Mouse (Mus musculus) urinary bladder, postnatal 4 days (tissue): ENCODE data around the gene Fgfr2.

ENCODE experiments used
- DNase-seq, 2 experiments: peaks; one replicate each; pipeline ENCODE4 v3.0.0; 2021 to 2022; ENCODE audit warnings: low spot score in 2 of 2

Fgfr2 gene

DNA sequence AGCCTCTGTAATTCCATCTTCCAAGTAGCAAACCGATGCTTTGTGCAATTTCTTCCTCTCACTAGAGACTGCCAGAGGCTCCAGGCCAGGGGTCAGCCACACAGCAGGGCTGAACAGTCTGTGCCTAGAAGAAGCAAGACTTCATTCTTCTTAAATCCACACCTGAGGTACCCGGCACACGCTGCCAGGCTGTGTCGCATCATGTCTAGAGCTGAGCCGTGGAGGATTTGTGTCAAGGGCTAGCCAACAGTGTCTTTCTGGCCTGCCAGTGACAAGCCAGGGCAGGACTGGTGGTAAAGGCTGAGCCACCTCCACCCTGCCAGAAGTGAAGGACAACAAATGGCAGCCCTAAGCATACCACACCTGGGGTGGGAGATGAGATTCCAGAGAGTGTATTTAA is 2910.0 kb downstream of the Fgfr2 start:
- no peak for DNase-seq

DNA sequence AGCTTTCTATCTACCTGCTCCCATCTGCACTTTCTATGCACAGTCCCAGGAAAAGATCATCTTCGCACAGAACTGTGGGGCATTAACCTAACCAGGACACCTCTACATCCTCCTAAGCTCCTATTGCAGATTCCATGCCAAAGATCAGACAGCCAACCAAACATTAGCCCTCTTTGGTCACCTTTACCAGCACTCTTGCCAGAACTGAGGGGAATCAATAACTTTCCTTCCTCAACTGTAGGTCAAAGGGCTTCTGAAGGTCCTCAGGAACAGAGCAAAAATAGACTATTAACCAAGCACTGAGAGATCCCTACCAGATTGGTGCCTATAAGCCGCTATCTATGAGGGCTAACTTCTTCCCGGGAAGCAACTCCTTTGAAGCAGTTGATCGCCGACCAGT is 2911.7 kb downstream of the Fgfr2 start:
- no peak for DNase-seq

DNA sequence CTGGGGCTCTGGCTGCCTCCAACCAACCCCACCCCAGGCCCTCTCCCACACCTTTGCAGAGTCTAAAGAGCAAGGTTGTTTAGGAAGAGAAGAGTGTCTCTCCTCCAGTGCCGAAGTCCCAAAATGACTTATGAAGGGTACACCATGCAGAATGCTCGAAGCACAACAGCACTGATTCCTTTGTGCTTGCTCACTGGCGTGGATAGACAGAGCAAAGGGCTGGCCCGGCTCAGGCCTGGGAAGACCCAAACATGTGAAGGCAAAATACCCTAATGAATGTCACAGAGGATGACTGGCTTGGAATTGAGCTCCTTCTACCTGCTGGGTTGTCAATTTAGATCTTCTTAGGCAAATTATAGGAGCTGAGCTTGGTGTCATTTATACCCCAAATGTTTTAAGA is 2914.5 kb downstream of the Fgfr2 start:
- no peak for DNase-seq

DNA sequence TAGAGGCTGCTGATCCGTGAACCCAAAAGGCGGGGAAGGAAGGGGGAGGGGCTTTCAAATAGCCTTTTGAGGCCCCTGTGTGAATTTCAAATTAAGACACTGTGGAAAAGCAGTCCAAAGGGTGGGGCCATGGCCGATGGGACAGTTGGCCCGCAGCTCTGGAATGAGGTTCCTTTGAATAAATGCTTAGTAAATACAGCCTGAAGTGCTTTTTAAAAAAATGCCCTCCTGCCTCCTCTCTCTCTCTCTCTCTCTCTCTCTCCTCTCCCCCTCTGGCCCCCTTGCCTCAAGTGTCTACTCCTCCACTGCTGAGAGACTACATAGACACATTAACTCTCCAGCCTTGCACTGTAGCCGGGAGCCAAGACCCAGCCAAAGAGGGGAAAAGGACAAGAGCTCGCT is 2917.0 kb downstream of the Fgfr2 start:
- no peak for DNase-seq

DNA sequence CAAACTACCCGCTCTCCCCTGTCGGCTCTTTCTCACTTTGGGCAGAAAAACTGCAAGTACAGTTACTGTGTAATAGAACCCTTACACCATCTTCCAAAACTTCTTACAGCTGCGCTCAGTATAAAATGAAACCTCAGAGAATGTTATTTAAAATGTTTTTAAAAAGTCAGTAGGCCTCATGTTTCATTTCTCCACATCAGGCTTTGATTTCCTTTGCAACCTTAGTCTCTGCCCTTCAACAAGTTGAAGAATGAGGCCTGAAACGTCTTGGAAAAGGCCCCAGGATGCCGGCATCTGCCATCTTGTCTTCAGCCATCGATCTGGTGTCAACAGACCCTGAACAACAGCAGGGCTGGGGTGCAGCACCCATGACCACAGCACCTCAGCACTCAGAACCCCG is 2918.0 kb downstream of the Fgfr2 start:
- DNase-seq = no peak

DNA sequence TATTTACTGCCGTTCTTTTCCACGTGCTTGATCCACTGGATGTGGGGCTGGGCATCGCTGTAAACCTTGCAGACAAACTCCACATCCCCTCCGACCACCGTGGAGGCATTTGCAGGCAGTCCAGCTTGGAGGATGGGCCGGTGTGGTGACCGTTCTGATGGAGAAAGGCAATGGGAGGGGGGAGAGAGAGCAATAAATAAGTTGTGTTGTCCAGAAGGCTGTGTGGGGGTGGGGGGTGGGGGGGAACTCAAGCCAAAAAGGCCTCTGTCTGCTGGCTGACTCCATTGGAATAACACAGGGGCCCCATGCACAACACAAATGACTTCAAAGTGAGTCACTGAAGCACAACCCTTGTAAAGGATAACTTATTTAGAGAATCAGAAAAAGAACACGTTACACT is 2922.1 kb downstream of the Fgfr2 start:
- DNase-seq = no peak

DNA sequence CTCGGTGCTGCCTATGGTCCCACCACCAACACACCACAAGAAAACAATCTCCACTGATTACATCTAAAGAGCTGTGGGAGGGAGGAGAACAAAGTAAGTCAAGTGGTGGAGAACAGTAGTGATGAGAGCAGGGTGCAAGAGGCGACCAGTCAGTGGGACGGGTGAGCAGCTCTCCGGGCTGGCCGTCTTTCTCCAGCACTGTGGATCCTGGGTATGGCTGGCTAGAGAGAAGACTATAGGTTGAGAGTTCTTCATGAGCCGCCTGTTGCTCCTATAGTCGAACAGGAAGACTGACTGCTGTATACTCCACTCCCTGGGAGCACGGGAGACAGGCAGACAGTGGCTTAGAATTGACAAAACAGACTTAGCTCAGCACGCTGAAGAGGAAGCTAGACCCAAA is 2923.2 kb downstream of the Fgfr2 start:
- no peak for DNase-seq

DNA sequence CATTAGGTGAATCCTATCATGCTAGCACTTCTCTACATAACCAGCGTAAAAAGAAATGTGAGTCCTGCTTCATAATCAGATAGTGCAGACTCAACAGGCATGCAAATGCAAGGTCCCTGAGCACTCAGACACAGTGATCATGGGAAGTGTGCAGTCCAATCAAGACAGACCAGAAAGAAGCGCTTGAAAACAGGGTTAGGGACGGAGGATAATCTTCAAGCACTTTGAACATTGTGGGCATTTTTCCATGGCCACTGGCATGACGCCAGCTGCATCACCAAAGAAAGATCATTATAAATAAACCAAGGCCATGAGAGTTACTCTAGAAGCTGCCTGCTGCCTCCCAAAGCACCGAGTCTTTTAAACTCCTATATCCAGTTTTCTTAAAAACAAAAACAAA is 2923.8 kb downstream of the Fgfr2 start:
- DNase-seq = no peak

DNA sequence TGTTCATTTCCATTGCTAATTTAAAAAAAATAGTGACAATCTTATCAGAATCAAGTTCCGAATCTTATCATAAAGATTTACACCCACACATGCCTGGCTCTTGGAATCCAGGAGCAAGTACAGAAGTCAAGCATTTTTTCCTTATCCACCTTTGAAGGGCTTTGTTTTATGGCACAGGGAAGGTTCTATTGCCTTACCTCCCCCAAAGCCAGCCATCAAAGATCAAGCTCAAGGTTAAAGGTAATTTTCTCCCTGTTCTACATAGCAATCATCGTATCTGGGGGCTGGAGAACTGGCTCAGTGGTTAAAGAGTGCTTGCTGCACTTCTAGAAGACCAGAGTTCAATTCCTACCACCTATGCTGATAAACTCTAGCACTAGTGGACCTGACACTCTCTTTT is 2928.1 kb downstream of the Fgfr2 start:
- no peak for DNase-seq

DNA sequence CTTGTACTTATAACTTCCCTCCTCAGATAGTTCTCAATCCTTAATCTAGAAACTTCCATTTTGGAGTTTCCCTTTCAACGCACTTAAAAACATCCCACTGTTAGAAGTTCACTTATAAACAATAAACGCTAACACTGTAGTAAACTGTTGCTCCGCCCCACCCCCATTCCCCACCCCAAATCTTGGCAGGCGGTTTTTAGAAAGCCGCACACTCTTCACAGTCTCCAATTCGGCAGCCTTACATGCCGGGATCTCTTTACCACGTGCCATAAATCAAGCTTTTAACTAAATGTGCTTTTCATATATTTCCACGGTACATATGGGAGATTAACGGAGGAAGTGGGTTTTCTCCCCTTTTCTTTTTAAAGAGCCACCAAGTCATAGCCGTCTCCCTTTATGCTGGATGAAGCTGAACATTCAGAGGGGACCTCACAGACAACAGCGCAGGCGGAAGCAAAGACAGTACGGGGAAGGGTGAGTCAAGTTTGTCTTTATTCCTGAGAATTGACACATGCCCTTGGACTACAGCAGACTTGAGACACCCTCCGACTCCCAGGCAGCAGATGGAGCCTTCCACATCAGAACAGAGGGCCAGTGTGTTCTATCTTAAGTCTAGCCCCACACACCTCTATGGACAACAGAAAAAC is 2932.7 kb downstream of the Fgfr2 start:
- DNase-seq = no peak

DNA sequence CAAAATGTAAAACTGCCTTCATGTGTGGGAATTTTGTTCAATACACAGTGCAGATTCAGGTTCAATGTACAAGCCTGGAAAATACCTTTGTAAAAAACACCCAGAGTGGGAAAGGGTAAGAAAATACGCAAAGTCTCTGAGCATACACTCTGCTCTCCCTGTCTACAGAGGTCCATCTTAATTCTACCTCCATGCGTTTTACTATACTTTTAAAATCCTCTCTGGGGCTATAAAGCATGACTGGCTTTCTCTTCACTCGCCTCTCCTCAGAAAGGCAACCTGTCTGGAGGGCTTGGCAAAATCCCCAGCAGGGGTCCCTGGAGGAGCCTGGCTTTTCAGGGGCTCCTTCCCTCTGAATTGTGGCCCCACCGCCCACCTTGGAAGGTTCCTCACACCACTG is 2933.2 kb downstream of the Fgfr2 start:
- no peak for DNase-seq

DNA sequence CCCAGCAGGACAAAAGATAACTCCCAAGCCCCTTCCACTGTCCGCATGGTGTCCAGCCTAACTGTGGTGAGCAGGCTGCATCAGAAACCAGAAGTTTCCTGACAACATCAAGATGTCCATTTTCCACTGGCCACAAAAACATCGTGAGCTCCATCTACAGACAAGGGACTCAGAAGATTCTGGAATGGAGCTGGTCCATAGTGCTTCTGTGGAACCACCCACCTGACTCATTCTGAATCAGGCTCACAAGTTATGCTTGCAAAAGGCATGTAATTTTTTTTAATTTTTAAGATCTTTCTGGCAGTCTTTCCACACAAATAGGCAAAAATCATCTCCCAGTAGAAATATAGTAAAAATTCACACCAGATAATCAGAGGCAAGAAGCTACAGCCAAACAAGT is 2935.0 kb downstream of the Fgfr2 start:
- DNase-seq = no peak

DNA sequence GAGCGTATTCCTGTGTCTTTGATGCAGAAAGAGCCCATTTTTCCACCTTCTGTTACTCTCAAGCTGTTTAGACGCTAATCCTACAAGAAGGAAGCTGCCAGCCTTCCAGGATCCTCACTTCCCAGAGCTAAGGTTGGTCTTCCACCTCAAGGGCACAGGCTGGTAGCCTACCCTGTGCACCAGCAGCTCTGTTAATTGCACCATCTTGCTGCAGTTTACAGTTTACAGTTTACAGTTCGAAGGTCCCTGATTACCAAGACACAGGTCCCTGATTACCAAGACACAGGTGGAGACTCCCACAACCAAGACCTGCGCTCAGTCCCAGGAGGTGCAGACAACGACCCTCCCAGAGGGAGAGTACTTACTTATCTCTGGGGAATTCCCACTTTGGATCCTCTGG is 2938.3 kb downstream of the Fgfr2 start:
- no peak for DNase-seq

DNA sequence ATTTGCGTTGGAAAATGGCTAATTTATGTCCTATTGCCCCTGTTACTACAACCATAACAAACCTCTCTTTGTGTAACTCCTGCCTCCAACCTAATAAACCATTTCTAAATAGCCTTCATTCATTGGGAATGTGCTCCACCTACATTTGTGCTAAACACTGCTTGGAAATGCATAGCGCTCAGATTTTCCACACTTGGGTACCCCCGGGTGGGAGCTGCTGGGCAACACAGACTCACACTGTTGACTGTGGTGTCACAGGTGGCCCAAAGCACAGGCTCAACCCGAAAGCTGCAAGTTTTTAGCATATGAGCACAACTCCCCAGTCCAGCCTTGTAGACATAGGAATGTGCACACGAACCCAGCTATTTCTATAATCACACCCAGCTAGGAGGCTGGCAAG is 2939.2 kb downstream of the Fgfr2 start:
- no peak for DNase-seq

DNA sequence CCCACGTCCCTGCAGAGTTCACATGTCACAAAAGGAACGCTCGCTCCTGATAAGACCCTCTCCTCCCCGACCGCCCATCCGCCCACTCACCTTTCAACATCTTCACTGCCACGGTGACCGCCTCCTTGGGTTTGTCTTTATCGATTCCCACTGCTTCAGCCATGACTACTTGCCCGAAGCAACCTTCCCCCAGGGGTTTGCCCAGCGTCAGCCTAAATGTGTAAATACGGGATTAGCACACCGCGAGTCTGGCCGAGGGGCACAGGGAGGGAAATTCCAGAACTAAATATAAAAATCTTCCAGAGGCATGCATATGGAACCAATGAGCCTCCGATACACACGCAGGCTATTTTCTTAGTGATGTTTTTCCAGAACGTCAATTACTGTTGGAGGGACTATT is 2940.6 kb downstream of the Fgfr2 start:
- DNase-seq = no peak

DNA sequence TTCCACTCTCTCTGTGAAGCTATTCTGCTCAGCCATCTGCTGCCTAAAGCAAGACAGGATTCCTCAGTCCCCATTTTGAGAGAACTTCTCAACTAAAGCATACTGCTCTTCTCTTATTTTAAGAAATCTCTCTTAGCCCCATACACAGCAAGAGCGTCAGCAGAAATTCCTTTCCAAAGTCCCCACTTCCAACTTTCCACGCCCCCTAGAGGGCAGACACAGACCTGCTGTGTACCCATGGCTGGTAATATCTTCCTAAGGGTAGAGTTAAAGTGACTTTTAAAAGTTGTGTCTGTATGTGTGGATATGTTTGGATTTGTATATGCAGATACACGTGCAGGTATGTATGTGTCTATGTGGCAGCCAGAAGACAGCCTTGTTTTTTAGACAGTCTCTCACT is 2944.2 kb downstream of the Fgfr2 start:
- DNase-seq = no peak

DNA sequence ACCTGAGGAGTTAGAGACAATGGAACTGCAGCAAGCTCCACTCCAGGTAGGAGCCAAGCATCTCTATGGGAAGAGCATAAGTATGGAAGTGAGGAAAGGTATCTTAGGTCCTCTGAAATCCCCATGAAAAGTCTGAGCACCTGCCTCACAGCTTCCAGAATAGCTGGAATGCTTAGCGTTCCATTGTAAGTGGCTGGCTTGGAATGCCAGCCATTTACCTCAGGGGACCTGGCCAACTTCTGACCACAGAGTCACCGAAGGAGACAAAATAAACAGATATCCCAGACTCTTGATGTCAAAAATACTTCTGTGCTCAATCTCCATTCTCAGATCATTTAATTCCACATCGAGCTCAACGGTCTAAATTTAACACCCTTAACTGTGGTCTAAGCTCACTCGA is 2946.1 kb downstream of the Fgfr2 start:
- DNase-seq = no peak

DNA sequence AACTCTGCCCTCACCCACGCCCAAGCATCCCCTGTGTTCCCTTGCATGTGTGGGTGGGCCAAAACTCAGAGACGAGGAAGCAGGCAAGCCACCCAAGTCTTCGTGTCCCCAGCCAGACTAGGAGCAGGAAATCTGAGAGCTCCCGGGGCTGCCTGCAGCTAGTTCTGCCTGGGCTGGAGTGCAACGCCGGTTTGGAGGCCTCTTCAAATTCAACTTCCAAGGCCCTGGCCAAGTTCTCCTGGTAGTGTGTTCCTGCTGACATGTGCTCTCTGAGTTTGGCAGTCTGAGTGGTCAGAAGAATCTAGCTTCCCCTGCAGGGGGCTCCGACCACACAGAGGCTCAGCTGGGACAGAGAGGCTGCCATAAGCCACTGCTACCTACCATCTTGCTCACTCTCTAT is 2948.6 kb downstream of the Fgfr2 start:
- DNase-seq = peak in 1 of 2 experiments; percentile 65

DNA sequence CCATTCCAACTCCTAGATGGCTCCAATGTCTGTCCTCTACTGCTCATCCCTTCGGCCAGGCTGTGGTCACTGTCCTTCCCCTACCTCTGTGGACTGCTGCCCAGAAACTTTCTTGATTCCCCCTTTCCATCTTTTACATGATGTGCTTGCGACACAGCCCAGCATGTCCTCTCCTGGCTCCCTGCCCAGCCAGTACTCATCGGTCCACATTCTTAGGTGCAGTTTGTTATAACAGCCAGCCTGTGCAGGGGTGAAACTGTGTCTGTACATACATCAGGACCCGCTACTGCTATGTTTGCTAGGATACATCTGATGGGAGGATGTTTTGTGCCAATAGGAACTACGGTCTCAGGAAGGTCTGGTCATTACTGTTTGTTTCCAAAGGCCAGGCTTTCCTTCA is 2949.2 kb downstream of the Fgfr2 start:
- peak in 1 of 2 experiments; percentile 32 for DNase-seq

DNA sequence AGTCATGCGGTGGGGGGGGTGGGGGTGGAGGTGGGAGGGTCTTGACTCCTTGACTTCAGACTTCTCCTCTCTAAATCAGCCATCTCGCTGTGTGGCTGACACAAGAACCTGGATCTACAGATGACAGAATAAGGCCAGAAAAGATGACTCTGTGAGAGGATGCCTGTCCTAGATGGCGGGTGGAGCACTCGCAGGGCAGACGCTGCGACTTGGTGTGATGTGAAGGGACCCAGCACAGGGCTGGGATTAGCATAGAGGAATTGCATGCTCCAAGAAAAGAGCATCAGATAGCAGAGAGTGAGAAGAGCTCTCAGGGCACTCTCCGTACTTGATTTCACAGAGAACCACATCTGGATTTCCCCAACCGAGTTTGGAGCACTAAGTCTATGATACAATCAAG is 2953.0 kb downstream of the Fgfr2 start:
- no peak for DNase-seq

DNA sequence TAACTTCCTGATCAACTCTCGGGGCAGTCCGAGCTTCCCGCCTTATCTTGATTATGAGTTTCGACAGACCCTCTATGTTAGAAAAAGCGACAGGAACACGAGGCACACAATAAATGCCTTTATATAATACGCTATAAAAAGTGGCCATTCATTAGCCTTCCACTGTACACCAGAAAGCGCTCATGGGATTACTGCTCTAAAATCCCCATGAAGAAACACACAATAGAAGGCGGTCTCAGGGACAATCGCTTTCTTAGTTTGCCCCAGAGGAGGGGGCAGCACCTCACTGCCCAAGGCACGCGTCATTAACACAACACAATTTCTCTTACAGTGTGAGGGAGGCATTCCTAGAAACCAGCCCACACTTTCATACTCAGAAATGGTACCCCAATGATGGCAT is 2954.9 kb downstream of the Fgfr2 start:
- DNase-seq = no peak

DNA sequence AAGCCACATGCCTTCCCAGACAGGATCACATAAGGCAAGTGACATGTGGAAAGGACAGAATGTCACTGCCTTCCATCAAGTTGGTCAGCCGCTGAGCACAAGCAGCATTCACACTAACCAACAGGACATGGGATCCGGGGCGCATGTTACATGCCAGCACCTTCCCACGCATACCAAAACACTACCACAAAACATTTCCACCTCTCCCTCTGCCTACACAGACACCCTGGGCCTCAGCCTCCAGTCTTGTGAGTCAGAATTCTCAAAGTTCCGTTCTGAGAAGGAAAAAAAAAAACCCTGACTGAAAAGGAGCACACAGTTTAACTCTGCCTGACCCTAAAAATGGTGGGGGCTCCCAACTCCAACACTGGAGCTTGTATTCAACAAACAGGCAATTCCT is 2955.9 kb downstream of the Fgfr2 start:
- DNase-seq = no peak

DNA sequence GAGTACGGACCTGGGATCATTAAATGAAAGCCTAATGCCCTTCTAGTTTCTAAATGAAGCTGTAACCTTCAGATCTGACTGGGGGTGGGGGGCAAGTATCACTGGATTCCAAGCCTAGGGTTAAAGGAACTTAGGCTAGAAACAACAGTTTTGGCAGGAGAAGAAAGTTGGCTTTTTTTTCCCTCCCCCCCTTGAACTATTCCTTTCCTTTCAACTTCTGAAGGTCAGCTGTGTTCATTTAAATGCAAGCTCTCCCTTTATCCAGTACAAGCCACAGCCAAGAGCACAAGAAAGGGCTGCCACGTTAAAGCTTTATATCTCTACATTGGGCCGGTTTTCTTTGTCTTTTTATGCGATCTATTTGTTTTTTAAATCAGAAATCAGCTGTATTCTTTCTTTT is 2957.0 kb downstream of the Fgfr2 start:
- DNase-seq = no peak

DNA sequence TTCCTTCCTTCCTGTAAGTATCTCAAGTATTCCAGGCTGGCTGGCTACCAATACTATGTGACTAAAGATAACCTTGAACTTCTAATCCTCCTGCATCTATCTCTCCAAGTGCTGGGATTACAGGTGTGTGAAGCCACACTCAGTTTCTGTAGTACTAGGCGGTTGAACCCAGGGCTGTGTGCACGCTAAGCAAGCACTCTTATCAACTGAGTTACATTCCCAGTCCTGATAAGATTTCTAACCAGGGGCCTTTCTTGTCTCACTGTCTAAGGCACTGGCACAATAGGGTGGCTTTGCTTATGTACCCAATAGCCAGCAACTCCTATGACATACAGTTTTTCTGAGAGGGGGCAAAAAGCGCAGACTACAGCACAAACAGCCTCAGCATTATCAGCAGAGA is 2957.7 kb downstream of the Fgfr2 start:
- no peak for DNase-seq

DNA sequence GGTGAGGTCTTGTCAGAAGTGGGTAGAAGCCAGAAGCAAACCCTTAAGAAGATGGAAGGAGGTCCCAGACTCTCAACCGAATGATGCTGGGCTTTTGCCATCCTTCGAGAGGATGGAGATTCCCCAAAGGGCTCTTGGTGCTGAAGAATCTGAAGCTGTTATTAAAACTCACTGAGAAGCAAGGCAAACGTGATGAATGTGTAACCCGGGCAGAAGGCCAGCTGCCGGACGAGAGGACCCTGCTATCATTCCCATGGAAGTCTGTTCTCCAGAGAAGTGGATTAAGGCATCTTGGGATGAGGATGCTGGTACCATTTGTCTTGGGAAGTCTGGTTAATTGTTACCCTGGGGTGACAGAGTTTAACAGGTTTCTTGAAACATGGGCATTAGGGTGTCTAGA is 2960.4 kb downstream of the Fgfr2 start:
- DNase-seq = no peak
